Mouse (Mus musculus) gastrocnemius, postnatal 25 days (tissue): Measurements from ENCODE around the gene Ngfr. TPM values are rescaled to one million over a fixed set of nuclear protein-coding genes. Genes with fewer than 3 reads are reported as not detected.
"Not testable (repeated sequence)": the region's sequence is repeated elsewhere in the genome, so short reads cannot be mapped to it uniquely, and the experiment has no call there.

Experiments used
- DNase-seq: peaks from one replicate; pipeline ENCODE4 v3.0.0; 2022
- long read RNA-seq, 2 experiments: library from polyadenylated mRNA; stranded (forward); transcript quantifications; one replicate each; pipeline ENCODE4 v2.0.0; 2021
- total RNA-seq, 2 experiments: library from RNA; stranded (reverse); gene quantifications; 1 replicate in 1 of 2; 2 replicates in 1 of 2; pipeline ENCODE4 v1.2.3; 2021

Ngfr gene
- total RNA-seq, result under 1 TPM; 0.43 to 0.61 TPM
- long read RNA-seq, experiment 1, result 0 reads
- long read RNA-seq, experiment 2, result 0 reads

GRCm38 (mm10) chr11:95587423-95587951 is at the start of gene Ngfr:
Gene Ngfr (minus strand): TSS chr11:95587735.
- DNase-seq, result peak; percentile 62

GRCm38 (mm10) chr11:95635030-95635429 is 47.5 kb upstream of the Ngfr start:
- no peak for DNase-seq

- DNase-seq, result no peak
Observed at GRCm38 (mm10) chr11:95633512-95634000, 46.0 kb upstream of the Ngfr start.

GRCm38 (mm10) chr11:95632474-95632873 is 44.9 kb upstream of the Ngfr start:
- no peak for DNase-seq

- DNase-seq, result no peak
Observed at GRCm38 (mm10) chr11:95631301-95631700, 43.8 kb upstream of the Ngfr start.

- no peak for DNase-seq
Observed at GRCm38 (mm10) chr11:95630558-95630957, 43.0 kb upstream of the Ngfr start.

- DNase-seq, result no peak
Observed at GRCm38 (mm10) chr11:95622426-95622825, 34.9 kb upstream of the Ngfr start.

- no peak for DNase-seq
Observed at GRCm38 (mm10) chr11:95621541-95622130, 34.1 kb upstream of the Ngfr start.

- peak; percentile 35 for DNase-seq
Observed at GRCm38 (mm10) chr11:95621010-95621409, 33.5 kb upstream of the Ngfr start.

- no peak for DNase-seq
Observed at GRCm38 (mm10) chr11:95619886-95620444, 32.4 kb upstream of the Ngfr start.

- no peak for DNase-seq
Observed at GRCm38 (mm10) chr11:95619081-95619480, 31.5 kb upstream of the Ngfr start.

- DNase-seq, result peak; percentile 61
Observed at GRCm38 (mm10) chr11:95617785-95618465, 30.4 kb upstream of the Ngfr start.

- no peak for DNase-seq
Observed at GRCm38 (mm10) chr11:95614739-95615138, 27.2 kb upstream of the Ngfr start.

GRCm38 (mm10) chr11:95611283-95611682 is 23.7 kb upstream of the Ngfr start:
- no peak for DNase-seq

- DNase-seq, result no peak
Observed at GRCm38 (mm10) chr11:95610391-95610902, 22.9 kb upstream of the Ngfr start.

GRCm38 (mm10) chr11:95609924-95610323 is 22.4 kb upstream of the Ngfr start:
- no peak for DNase-seq

GRCm38 (mm10) chr11:95607286-95607685 is 19.8 kb upstream of the Ngfr start:
- DNase-seq, result not testable (repeated sequence)

GRCm38 (mm10) chr11:95598214-95599062 is 10.9 kb upstream of the Ngfr start:
- DNase-seq, result no peak

GRCm38 (mm10) chr11:95597741-95598140 is 10.2 kb upstream of the Ngfr start:
- DNase-seq, result no peak

- DNase-seq, result peak; percentile 32
Observed at GRCm38 (mm10) chr11:95596704-95597103, 9.2 kb upstream of the Ngfr start.

GRCm38 (mm10) chr11:95596150-95596515 is 8.6 kb upstream of the Ngfr start:
- no peak for DNase-seq
